Mouse (Mus musculus) embryo, embryonic 11 days (tissue): Measurements from ENCODE around the gene Plekhh2.

Experiments
- DNase-seq: peaks from one replicate; pipeline ENCODE4 v3.0.0-alpha.2; 2015

The Plekhh2 gene

GRCm38 (mm10) chr17:84611971-84612370, 100.3 kb downstream of the Plekhh2 start:
- DNase-seq: no peak

- no peak for DNase-seq
Measured at GRCm38 (mm10) chr17:84615811-84616210, 104.1 kb downstream of the Plekhh2 start.

- DNase-seq: no peak
Measured at GRCm38 (mm10) chr17:84616526-84617074, 104.9 kb downstream of the Plekhh2 start.

- DNase-seq: no peak
Measured at GRCm38 (mm10) chr17:84617953-84618352, 106.3 kb downstream of the Plekhh2 start.

GRCm38 (mm10) chr17:84619112-84619511, 107.4 kb downstream of the Plekhh2 start:
- no peak for DNase-seq

- DNase-seq: no peak
Measured at GRCm38 (mm10) chr17:84620076-84620475, 108.4 kb downstream of the Plekhh2 start.

GRCm38 (mm10) chr17:84620610-84621009, 108.9 kb downstream of the Plekhh2 start:
- no peak for DNase-seq

GRCm38 (mm10) chr17:84621209-84621608, 109.5 kb downstream of the Plekhh2 start:
- DNase-seq: no peak

GRCm38 (mm10) chr17:84622028-84622427, 110.3 kb downstream of the Plekhh2 start:
- DNase-seq: no peak

GRCm38 (mm10) chr17:84622873-84623272, 111.2 kb downstream of the Plekhh2 start:
- DNase-seq: peak; percentile 65

GRCm38 (mm10) chr17:84626276-84626856, 114.7 kb downstream of the Plekhh2 start, which contains the start of gene Dync2li1:
Gene Dync2li1, plus strand, starts transcription at chr17:84626496.
- peak; percentile 99 for DNase-seq

- peak; percentile 53 for DNase-seq
Measured at GRCm38 (mm10) chr17:84626857-84627305, 115.2 kb downstream of the Plekhh2 start.

GRCm38 (mm10) chr17:84627721-84628120, 116.0 kb downstream of the Plekhh2 start:
- DNase-seq: no peak

- DNase-seq: no peak
Measured at GRCm38 (mm10) chr17:84628611-84629010, 116.9 kb downstream of the Plekhh2 start.

- no peak for DNase-seq
Measured at GRCm38 (mm10) chr17:84631836-84632235, 120.1 kb downstream of the Plekhh2 start.

GRCm38 (mm10) chr17:84633443-84633842, 121.7 kb downstream of the Plekhh2 start:
- DNase-seq: no peak

GRCm38 (mm10) chr17:84636328-84636727, 124.6 kb downstream of the Plekhh2 start:
- no peak for DNase-seq

- DNase-seq: no peak
Measured at GRCm38 (mm10) chr17:84637971-84638370, 126.3 kb downstream of the Plekhh2 start.

- DNase-seq: no peak
Measured at GRCm38 (mm10) chr17:84639796-84640378, 128.2 kb downstream of the Plekhh2 start.

GRCm38 (mm10) chr17:84641893-84642292, 130.2 kb downstream of the Plekhh2 start:
- no peak for DNase-seq

- DNase-seq: no peak
Measured at GRCm38 (mm10) chr17:84642324-84642723, 130.6 kb downstream of the Plekhh2 start.

- peak; percentile 43 for DNase-seq
Measured at GRCm38 (mm10) chr17:84644292-84645050, 132.8 kb downstream of the Plekhh2 start.

- DNase-seq: no peak
Measured at GRCm38 (mm10) chr17:84645119-84645518, 133.4 kb downstream of the Plekhh2 start.

- DNase-seq: peak; percentile 36
Measured at GRCm38 (mm10) chr17:84645894-84646293, 134.2 kb downstream of the Plekhh2 start.
